Mouse (Mus musculus) adipocyte (in vitro differentiated cells): ENCODE results near the gene Spg20.

Experiments used
- DNase-seq: peaks from one replicate; pipeline ENCODE4 v3.0.0-alpha.2; 2016; ENCODE audit warnings: low spot score

The Spg20 gene

GRCm38 (mm10) chr3:55098014-55098413, 13.9 kb upstream of the Spg20 start:
- no peak for DNase-seq

GRCm38 (mm10) chr3:55098990-55099389, 12.9 kb upstream of the Spg20 start:
- no peak for DNase-seq

GRCm38 (mm10) chr3:55101092-55101491, 10.8 kb upstream of the Spg20 start:
- peak; percentile 28 for DNase-seq

- DNase-seq: no peak
These were observed 6.4 kb upstream of the Spg20 start for GRCm38 (mm10) chr3:55105372-55106023.

- DNase-seq: no peak
These were observed 5.9 kb upstream of the Spg20 start for GRCm38 (mm10) chr3:55106051-55106450.

GRCm38 (mm10) chr3:55109097-55109496, 2.8 kb upstream of the Spg20 start:
- no peak for DNase-seq

- peak; percentile 58 for DNase-seq
These were observed 955 bp downstream of the Spg20 start for GRCm38 (mm10) chr3:55112710-55113415.

- peak; percentile 93 for DNase-seq
These were observed 2.6 kb downstream of the Spg20 start for GRCm38 (mm10) chr3:55114313-55115065.

GRCm38 (mm10) chr3:55115071-55115470, 3.2 kb downstream of the Spg20 start:
- DNase-seq: no peak

- no peak for DNase-seq
These were observed 4.1 kb downstream of the Spg20 start for GRCm38 (mm10) chr3:55115989-55116388.

- peak; percentile 29 for DNase-seq
These were observed 7.5 kb downstream of the Spg20 start for GRCm38 (mm10) chr3:55119275-55119898.

GRCm38 (mm10) chr3:55122336-55122870, 10.5 kb downstream of the Spg20 start:
- DNase-seq: no peak

GRCm38 (mm10) chr3:55123064-55123463, 11.2 kb downstream of the Spg20 start:
- DNase-seq: no peak

- no peak for DNase-seq
These were observed 17.3 kb downstream of the Spg20 start for GRCm38 (mm10) chr3:55129181-55129692.

GRCm38 (mm10) chr3:55131576-55132233, 19.8 kb downstream of the Spg20 start:
- no peak for DNase-seq

GRCm38 (mm10) chr3:55137039-55137438, 25.1 kb downstream of the Spg20 start, which contains the start of gene Ccdc169:
Ccdc169 (plus strand) TSS chr3:55137339.
- DNase-seq: no peak

GRCm38 (mm10) chr3:55139837-55140236, 27.9 kb downstream of the Spg20 start:
- DNase-seq: no peak

GRCm38 (mm10) chr3:55141401-55141800, 29.5 kb downstream of the Spg20 start:
- no peak for DNase-seq

GRCm38 (mm10) chr3:55144916-55145315, 33.0 kb downstream of the Spg20 start:
- DNase-seq: no peak

- DNase-seq: peak; percentile 9
These were observed 34.5 kb downstream of the Spg20 start for GRCm38 (mm10) chr3:55146441-55146840.

GRCm38 (mm10) chr3:55147156-55147555, 35.2 kb downstream of the Spg20 start:
- peak; percentile 72 for DNase-seq
